Mouse (Mus musculus) induced T-regulatory cell, adult 2 months (primary cell): Measurements from ENCODE around the gene Islr2.

ENCODE experiments used
- DNase-seq: peaks from one replicate; pipeline ENCODE4 v3.0.0-alpha.2; 2012; ENCODE audit warnings: low read depth

The Islr2 gene

DNA sequence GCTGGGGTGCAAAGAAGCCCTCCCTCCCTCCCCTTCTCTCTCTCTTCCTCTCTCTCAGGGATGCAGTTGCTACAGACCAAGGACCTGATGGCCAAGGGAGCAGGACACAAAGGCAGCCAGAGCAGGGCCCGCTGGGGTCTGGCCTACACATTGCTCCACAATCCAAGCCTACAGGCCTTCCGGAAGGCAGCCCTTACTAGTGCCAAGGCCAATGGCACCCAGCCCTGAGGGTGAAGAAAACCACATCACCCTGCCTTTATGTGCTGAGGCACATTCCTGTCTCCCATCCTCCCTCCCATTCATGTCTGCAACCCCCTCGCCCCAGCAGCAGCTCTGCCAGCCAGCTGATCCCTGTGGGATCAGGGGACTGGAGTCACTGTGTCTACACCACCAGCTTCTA lies 51.0 kb downstream of the Islr2 start:
- no peak for DNase-seq

DNA sequence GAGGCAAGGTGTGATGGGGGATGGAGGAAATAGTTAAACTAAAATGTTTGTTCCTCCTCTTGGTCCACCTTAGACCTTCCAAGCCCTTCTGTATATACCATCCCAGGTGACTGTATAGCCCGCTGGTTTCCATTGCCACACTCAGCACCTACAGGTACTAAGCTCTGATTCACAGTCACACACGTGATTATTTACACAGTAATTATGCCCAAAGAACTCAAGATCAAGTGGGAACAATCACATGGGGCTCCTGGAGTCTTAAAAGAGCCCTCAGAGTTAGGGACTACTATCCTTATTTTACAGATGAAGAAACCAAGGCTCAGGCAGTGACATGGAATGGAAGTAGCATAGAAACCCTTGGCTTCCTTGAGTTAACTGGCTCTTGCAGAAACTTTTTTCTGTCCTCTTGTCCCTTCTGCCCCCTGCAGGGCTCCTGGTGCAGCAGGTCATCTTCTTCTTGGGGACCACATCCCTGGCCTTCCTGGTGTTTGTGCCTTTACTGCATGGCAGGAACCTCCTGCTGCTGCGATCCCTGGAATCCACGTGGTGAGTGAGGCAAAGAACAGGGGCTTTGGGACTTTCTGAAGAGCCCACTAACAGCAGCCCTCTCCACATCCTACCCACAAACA lies 53.3 kb downstream of the Islr2 start:
- peak; percentile 21 for DNase-seq

DNA sequence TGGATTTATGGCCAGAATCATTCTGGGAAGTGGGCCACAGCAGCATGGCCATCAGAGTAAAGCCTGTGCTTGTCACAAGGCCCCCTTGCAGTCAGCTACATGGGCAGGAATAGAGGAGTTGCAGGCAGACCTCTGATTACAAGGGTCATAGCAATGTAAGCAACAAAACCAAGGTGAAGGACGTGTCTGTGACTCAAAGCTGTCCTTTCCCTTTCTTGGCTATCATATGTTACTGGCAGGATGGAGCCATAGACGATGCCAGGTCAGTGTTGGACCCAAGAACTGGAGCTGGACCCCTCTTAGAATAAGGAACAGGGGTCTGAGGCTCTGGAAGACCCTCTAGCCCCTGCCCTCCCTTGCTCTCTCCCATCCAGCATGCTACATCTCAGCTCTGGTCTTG lies 55.3 kb downstream of the Islr2 start:
- DNase-seq = no peak
